Mouse (Mus musculus): ENCODE measurements around the gene Elmo2.
A peak's percentile ranks its signal among the peaks of the same experiment; 100 is the strongest.

Gene Elmo2

DNA sequence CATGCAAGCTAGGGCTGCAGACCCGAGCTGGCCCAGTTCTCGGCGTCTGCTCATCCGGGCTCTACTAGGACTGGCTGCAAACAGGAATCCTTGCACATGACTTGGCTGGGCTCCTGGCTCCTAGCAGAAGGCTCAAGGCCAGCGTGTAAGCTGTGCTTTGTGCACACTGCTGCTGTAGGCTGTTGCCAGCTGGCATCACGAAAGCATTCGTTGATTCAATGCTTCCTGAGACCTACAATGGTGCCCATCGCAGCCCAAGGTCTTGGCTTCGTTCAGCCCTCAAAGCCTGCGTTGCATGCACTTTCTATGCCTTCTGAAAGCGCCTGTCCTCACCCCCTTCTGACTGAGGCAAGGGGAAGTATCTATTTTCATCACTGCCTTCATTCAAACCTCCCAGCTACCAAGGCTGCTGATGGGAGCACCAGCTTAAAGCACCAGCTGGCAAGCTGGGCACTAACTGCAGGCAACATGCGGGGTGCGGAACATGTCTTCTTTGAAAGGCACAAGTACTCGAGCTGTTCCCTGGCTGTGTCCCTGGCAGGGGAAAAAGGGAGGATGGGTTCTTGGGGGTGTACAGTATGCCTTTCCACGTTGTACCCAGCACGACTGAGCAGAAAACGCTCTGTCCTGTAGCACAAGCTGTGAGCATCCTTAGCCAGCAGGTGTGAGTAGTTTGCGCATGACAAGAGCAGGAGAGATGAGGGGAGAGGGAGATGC, 37.8 kb downstream of the Elmo2 start:
- DNase-seq (ENCODE audit: low spot score), result peak; percentile 67

DNA sequence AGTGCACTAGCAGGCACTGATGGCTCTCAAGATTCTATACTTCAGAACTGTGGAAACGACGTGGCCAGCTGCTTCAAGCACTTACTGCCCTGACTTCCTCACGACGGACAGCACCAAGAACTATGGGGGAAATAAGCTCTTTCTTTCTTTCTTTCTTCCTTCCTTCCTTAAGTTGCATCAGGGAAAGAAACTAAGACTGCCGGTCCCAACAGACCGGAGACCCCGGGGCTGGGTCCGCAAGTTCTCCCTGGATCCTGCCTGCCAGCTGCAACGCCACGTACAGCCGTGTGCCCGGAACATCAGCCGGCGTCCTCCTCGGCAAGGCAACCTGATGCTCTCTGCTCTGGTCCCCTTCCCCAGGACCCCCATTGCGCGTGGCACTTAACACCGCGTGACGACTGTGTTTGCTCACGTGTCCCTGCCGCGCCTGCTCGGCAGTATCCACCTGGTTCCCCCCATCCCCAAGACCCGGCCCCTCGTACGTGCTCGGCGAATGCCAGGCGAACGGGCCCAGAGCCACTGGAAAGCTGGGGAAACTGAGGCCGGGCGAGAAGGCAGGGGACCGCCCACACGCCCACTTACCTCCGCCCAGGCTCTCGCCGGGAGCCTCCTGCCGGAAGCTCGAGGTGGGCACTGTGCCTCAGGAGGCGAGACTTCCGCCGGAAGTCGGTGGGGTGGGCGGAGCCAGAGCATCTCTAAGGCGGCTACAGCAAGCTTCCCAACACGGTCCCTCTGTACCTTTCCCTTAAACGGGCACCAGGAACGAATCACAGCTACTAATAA, 38.9 kb downstream of the Elmo2 start, which contains the start of gene Slc35c2:
Gene Slc35c2, minus strand, starts transcription at position 668 of the 783 bp plus-strand sequence.
- peak; percentile 92 for DNase-seq (ENCODE audit: low spot score)

DNA sequence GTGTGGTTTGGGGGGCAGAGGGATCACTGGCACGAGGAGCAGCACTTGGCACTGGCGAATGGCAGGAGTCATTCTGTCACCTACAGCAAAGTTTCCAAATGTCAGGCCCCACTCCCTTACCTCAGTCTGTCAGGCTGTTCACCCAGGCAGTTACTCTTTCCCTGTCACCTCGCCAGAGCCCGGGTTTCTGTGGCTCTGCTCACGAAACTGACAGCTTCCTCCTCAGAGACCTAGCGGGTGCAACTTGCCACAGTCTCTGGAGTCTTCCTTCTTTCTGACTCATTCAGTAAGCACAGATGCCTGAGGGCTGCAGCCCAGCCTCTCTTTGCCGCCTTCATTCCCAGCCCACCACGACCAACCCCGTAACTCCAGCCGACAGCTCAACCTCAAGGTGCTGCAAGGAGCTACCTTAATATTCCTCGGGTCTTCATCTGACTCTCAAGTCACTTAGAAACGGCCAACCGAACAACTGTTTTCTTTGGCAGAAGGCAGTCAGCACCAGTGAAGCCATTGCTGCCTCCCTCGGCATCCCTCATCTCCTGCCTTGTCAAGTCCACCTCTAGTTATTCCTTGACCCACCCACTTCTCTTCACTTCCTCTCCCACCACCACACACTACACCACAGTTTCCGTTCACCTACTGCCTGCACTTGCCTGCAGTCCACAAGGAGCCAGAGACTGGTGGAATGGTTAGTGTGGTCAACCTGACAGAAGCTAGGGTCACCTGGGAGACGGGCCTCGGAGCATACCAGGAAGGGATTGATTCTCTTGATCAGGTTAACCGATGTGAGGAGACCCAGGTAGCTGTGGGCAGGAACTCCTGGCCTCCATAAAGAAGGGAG, 39.7 kb downstream of the Elmo2 start:
- DNase-seq (ENCODE audit: low spot score), result peak; percentile 60

DNA sequence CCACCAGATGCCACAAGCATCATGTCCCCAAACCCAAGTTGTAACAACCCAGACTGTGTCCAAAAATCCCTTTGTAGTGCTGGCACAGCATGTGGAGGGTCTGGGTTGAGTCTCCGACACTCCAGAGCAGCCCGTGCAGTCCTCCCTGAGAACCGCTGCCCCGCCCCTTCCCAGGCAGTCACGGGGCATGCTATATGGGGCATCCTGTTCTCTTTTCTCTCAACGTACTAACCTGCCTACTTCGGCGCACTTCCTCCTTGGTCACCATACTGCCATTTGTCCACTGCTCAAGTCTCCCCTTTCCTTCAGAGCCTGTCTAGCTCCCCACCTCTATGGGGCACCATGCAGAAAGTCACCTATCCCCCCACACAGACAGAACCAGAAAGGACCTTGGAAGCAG, 40.7 kb downstream of the Elmo2 start:
- DNase-seq (ENCODE audit: low spot score), result no peak

DNA sequence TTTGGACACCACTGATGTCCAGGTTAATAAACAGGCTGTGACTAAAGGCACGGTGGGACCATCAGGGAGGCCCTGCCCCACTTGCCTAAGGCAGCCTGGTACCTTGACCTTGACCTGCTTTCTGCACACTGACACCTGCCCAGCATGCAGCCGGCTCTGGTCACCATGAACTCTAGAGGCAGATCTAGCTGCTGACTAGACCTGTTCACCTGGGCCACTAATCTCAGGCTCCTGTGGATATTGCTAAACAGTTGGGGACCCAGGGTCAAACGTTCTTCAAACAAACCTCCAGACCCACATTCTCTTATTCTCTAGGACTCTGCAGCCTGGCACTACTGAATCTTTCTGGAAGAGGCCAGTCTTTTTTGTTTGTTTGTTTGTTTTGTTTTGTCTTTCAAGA, 41.2 kb downstream of the Elmo2 start:
- DNase-seq (ENCODE audit: low spot score), result no peak

DNA sequence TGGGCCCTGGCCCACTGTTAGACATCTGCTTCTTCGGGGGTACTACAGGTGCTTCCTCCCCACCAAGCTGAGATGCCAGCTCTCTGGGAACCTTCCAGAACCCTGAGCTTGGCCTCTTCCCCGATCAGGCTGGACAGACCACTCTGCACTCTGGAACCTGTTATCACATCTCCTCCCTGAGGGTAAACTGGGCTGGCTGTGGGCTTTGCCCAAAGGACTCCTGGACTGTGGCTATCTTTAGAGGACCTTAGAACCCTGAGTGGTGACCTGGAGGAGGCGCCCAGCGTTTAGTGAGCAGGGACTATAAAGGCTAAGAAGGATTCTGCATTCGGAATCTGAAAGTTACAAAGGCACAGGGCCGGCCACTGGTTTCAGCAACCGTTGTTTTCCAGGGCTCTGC, 41.9 kb downstream of the Elmo2 start:
- no peak for DNase-seq (ENCODE audit: low spot score)

DNA sequence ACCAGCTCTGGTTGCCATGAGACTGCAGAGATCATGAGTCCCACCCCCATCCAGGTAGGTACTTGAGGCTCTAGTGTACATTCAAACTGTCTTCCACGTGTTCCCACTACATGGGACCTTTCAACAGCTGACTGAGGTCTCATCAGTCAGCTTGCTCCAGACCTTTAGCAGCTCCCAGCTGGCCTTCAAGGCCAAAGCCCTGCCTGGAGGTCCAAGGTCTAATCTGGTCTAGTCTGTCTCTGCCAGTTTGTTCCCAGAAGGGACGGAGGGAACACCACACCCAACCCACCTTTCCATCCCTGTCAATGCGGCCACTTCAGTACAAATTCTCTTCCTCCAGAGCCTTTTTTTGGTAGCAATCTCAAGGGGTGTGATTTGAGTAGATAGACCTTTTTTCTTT, 42.6 kb downstream of the Elmo2 start:
- no peak for DNase-seq (ENCODE audit: low spot score)

DNA sequence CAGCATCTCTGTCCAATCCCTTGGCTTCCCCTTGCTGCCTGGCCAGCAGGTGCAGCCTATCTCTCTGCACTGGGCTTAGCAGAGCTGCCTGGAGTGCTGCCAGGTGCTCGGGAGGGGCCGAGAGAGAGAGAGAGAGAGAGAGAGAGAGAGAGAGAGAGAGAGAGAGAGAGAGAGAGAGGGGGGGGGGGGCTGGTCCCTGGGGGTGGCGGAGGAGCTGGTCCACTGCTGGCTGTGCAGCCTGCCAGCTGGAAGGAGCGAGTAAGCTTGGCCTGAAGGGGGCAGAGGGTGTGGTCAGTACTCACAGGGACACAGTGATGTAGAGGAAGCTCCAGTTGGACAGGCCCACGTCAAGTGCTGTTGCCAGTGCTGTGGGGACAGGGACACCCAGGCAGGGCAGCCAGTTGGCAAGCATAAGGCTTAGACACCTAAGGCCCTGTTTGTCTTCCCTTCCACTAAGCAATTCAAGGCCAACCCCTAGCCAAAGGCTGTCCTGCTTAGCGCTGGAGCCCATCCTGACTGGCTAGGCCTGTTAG, 44.4 kb downstream of the Elmo2 start:
- peak; percentile 85 for DNase-seq (ENCODE audit: low spot score)

DNA sequence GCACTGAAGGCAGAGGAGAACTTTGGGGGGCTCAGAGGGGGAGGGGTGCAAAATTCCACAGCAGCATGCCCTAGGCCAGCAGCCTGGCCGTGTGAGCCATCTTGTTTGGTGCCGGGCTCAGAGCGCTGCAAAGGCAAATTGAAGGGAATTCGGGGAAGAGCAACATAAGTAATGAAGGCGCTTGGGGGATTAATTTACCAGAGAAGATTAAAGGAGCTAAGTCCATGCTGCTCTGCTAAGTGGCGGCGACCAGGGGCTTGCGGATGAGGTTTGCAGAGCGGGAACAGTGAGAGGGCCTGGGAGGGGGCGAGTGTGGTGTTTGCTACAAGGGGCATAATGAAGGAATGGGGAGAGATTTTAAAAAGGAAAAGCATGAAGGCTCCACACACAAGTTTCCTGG, 46.9 kb downstream of the Elmo2 start:
- DNase-seq (ENCODE audit: low spot score), result no peak

DNA sequence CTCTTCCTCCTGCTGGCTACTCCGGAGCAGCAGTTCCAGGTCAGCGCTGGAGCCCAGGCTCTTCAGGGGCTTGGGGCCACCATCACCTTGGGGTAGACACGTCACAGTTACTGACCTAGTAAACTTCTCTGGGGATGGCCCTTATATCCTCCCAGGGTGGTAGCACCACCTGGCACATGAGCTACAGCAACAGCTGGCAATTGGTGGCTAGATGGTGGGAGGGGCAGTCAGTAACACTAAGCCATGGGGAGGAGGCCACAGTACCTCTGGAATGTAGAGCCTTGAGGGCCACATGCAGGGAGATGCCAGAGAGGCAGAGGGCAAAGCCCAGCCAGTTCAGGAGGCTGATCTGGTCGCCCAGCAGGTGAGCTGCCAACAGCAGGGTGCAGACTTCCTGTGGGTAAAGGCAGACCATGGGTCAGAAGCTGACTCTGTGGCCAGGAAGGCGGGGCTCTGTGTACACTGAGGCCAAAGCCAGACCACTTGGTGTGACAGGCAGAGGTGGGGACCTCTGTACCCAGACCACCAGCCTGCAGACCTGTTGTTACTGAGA, 49.0 kb downstream of the Elmo2 start:
- no peak for DNase-seq (ENCODE audit: low spot score)

DNA sequence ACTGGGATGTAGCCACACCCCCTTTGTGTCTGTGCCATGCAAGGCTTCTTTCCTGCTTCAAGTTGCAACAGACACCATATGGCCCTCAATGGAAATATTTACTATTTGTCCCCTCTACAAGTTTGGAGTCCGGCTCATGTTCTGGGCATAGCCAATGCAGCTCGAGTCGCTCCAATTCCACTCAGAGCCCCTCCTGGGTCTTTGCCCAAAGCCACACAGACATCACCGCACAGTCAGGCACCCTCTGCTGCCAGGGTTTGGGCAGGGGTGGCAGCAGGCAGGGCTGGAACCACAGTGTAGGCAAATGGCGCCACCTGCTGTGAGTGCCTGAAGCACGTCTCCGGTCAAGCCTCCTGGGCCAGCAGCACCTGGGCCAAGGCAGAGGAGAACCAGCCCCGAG, 50.5 kb downstream of the Elmo2 start:
- DNase-seq (ENCODE audit: low spot score), result peak; percentile 90

DNA sequence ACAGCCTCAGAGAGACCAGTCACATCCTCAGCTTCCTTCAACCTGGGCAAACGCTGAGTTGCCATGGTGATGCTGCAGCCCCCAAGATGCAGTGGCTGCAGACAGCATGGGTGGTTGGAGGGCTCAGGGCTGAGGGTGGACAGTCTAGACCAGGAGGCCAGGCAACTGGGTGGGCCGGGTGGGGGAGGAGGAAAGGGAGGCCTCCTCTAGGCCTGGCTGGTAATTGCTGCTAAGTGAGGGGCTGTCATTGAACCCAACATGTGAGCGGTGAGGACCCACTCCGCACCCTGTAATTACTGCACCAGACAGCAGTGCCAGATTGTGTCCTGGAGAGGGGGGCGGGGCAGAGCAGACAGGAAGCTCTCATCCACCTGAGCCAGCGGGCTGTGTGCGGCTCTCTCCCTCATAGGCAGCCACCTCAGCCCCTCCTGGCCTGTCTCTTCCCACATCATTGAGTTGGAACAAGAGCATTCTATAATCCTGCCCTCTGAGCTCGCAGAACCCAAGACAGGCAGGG, 51.1 kb downstream of the Elmo2 start:
- DNase-seq (ENCODE audit: low spot score), result peak; percentile 68

DNA sequence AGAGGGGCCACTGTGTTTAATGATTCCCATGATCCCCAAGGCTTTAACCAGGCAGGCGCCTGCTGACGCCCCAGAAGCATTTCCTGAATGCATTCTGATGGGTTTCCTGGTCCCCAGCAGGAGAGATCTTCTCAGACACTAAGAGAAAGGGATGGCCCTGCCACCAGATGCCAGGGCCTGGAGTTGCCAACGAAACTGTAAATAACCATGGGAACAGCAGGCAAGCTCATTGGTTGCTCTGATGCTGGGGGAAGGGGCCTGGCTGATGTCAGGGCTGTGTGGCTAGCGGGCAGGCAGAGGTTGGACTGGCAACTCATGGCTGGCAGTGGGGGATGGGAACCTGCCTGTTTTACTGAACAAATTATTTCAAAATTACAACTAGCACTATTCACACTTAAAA, 52.7 kb downstream of the Elmo2 start:
- DNase-seq (ENCODE audit: low spot score), result peak; percentile 82

DNA sequence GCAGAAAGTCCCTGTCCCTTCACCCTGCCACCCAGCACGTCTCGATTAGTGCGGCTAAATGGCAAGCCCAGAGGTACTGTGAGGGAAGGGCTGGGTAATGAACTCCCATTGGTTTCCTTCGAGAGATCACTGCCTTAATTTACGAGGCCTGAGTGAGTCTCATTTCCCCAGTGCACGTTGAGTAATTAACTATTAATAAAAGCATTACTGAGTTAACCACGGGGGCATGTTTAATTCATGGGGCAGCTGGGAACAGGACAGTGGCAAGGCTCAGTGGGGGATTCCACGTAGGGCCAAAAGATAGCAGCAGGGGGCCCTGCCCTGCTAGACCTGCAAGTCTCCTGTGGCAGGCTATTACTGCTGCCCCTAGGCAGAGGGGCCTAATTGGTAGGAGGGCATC, 55.0 kb downstream of the Elmo2 start:
- no peak for DNase-seq (ENCODE audit: low spot score)

DNA sequence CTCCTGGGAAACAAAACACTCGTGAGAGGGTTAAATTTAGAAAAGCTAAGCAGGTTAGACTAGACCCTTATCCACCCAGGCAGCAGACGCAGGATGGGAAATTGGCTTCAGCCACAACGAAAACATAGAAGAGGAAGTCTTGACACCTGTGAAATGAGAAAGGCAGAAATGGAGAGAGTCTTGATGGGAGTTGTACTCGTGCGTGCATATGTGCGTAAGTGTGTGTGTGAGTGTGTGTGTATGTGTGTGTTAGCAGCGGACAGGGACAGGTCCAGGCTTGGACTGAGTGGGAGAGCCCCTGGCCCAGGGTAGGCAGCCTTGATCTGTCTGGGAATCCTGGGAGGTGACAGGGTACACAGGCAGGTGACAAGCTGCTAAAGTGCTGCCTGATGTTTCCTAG, 55.4 kb downstream of the Elmo2 start:
- DNase-seq (ENCODE audit: low spot score), result no peak

DNA sequence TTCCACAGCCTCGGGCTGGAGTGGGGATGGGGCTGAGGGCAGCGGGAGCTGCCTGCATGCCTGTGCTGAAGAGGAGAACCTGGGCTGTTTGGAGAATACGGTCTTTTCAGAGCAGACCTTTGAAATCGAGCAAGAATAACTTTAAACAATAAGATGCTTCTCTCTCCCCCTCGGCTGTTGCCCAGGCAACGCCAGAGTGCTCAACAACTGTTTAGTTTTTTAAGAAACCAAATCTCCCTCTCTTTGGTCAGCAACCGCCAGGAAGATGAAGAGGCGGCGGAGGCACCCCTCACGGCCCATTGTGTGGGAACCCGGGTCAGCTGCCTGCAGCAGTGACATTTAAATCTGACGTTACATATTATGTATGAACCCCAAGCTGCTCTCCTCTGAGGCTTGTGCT, 59.5 kb downstream of the Elmo2 start:
- DNase-seq (ENCODE audit: low spot score), result no peak

DNA sequence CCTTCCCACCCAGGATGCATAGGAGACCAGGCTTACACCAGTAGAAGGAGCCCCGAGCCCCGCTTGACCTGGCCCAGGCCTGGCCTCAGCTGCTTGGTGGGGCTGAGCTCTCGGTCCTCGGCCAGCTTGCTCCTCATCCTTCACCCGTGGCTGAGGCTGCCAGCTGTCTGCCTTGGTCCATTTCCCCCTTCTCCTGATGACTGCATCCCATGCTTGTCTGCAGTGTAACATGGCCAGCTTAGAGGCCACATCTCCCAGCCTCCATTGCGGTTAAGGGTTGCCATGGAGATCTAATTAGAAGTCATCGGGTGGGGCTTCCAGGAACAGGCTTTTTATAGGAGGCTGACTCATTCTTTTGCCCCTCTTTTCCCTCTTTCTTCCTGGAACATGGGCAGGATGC, 62.4 kb downstream of the Elmo2 start:
- DNase-seq (ENCODE audit: low spot score), result peak; percentile 66

DNA sequence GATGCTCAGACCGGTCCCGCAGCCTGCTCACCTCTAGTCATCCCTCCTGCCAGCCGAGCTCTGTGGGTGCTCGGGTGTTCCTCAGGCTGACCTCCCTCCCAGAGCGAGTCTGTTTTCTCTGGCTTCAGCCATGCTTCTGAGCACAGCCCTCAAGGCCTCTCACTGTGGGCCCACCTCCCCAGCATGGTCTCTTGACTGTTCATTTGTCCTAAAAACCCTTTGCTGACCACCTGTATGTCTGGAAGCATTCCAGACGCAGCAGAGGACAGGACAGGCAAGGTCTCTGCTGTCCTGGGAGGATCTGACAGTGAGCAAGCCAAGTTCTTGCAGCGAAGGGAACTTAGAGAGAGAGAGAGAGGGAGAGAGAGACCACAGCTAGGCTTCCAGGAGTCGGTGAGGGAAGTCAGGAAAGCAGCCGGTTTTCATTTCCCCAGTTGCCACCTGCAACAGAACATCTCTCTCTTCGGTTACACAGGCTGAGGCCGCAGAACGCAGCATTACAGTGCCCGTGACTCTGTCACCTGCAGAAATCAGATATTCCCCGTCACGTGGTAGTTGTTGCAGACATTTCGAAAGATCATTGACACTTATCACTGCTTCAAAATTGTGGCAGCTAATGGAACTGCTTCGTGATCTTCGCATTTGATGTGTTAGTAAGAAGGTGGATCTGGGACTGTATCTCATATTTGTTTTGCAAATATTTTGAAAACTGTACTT, 63.8 kb downstream of the Elmo2 start:
- no peak for DNase-seq (ENCODE audit: low spot score)

DNA sequence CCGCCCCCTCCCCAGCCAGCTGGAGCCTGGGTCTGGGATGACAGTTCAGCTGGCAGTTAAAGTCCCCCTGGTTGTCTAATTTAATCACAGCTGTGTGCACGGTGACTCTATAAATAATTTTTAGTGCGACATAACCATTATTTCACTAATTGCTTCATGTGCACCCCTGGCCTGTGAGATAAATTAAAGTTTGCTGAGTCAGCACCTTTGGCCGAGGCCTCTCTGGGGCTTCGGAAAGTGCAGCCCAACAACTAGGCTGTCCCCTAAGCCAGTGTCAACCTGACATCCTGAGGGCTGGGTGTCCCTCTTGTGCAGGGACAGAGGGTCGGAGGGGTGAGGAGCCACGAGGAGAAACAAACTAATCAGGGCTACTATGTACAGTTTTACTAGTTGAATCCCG, 66.4 kb downstream of the Elmo2 start:
- no peak for DNase-seq (ENCODE audit: low spot score)

DNA sequence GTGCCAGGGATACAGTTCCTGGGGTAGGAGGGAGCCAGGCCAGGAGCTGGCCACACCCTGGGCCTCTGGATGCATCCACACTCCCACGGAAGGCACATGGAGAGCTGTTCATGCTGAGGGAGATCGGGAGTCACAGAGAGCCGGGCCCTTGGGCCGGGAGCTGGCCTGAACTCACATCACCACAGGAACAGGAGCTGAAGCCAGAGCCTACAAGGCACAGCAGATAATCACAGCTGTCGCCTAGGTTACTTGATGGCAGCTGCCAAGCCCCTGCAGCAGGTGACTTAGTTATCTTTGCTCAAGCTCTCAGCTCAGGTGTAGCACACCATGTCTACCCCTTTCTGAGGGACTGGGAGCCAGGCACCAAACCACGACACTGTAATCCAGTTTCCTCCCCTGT, 68.0 kb downstream of the Elmo2 start:
- no peak for DNase-seq (ENCODE audit: low spot score)

DNA sequence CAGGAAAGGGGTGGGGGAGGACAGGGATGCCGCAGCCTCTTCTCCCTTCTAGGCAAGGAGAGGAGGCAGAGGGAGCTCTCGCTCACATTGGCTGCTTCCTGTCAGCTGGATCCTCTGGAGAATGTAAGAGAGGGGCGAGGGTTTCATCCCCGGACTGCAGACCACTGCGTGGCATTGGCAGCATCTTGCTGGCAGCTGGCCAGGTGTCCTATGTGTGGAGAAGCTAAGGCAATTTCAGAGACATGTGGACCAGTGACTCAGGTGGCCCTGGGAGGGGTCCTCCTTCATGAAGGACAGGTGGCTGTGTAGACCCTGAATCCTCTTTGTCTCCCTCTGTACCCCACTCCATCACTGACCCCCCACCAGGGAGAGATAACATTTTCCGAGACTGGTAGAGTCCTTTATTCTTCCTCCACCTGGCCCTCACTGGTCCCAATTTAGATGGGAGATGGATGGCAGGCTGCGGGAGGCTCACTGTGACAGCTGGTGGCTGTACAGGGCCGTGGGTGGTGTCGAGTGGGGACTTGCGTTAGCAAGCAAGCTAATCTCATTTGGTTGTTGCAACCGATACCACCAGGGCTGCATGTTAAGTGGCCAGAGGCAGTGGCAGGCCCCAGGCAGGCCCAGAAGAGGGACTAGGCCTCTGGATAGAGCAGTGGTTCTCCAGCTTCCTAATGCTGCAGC, 69.0 kb downstream of the Elmo2 start:
- DNase-seq (ENCODE audit: low spot score), result peak; percentile 55
